Mouse (Mus musculus): ENCODE data around the gene Arhgef6. TPM values are rescaled to one million over a fixed set of nuclear protein-coding genes. Genes with fewer than 3 reads are reported as not detected.

Gene Arhgef6
- total RNA-seq (2021) = 10 to 100 TPM; 25.5 to 39.7 TPM
- long read RNA-seq, experiment 1, partial matches to known transcripts = 0 of 1 reads
- long read RNA-seq, experiment 1, other reads (novel, unspliced or antisense) = 1 of 1 reads
- long read RNA-seq, experiment 2, partial matches to known transcripts = 0 of 1 reads
- long read RNA-seq, experiment 2, other reads (novel, unspliced or antisense) = 1 of 1 reads

GRCm38 (mm10) chrX:57338371-57339211 is at the start of gene Arhgef6:
Gene Arhgef6 (minus strand): TSS chrX:57338729.
- DNase-seq (ENCODE audit: low spot score in 2 of 2) = no peak

- no peak for DNase-seq (ENCODE audit: low spot score in 2 of 2)
These were observed 42.4 kb upstream of the Arhgef6 start for GRCm38 (mm10) chrX:57380915-57381314.

GRCm38 (mm10) chrX:57378579-57378978 is 40.0 kb upstream of the Arhgef6 start:
- no peak for DNase-seq (ENCODE audit: low spot score in 2 of 2)

GRCm38 (mm10) chrX:57377096-57377495 is 38.6 kb upstream of the Arhgef6 start:
- no peak for DNase-seq (ENCODE audit: low spot score in 2 of 2)

GRCm38 (mm10) chrX:57374029-57374428 is 35.5 kb upstream of the Arhgef6 start:
- DNase-seq (ENCODE audit: low spot score in 2 of 2) = no peak

- DNase-seq (ENCODE audit: low spot score in 2 of 2) = no peak
These were observed 35.0 kb upstream of the Arhgef6 start for GRCm38 (mm10) chrX:57373543-57373942.

GRCm38 (mm10) chrX:57372965-57373364 is 34.4 kb upstream of the Arhgef6 start:
- DNase-seq (ENCODE audit: low spot score in 2 of 2) = no peak

- DNase-seq (ENCODE audit: low spot score in 2 of 2) = no peak
These were observed 26.5 kb upstream of the Arhgef6 start for GRCm38 (mm10) chrX:57364891-57365569.

GRCm38 (mm10) chrX:57359316-57359715 is 20.8 kb upstream of the Arhgef6 start:
- DNase-seq (ENCODE audit: low spot score in 2 of 2) = no peak

GRCm38 (mm10) chrX:57339220-57339619 is 691 bp upstream of the Arhgef6 start:
- no peak for DNase-seq (ENCODE audit: low spot score in 2 of 2)

GRCm38 (mm10) chrX:57337582-57337981 is 947 bp downstream of the Arhgef6 start:
- no peak for DNase-seq (ENCODE audit: low spot score in 2 of 2)

GRCm38 (mm10) chrX:57336958-57337357 is 1.6 kb downstream of the Arhgef6 start:
- no peak for DNase-seq (ENCODE audit: low spot score in 2 of 2)

GRCm38 (mm10) chrX:57335313-57335712 is 3.2 kb downstream of the Arhgef6 start:
- DNase-seq (ENCODE audit: low spot score in 2 of 2) = no peak

- no peak for DNase-seq (ENCODE audit: low spot score in 2 of 2)
These were observed 10.7 kb downstream of the Arhgef6 start for GRCm38 (mm10) chrX:57327668-57328338.

- DNase-seq (ENCODE audit: low spot score in 2 of 2) = peak; percentile 28 to 32
These were observed 11.9 kb downstream of the Arhgef6 start for GRCm38 (mm10) chrX:57326487-57327221.

- peak; percentile 44 to 49 for DNase-seq (ENCODE audit: low spot score in 2 of 2)
These were observed 12.6 kb downstream of the Arhgef6 start for GRCm38 (mm10) chrX:57325861-57326461.

GRCm38 (mm10) chrX:57324891-57325290 is 13.6 kb downstream of the Arhgef6 start:
- peak in 1 of 2 experiments; percentile 26 for DNase-seq (ENCODE audit: low spot score in 2 of 2)

- DNase-seq (ENCODE audit: low spot score in 2 of 2) = no peak
These were observed 26.5 kb downstream of the Arhgef6 start for GRCm38 (mm10) chrX:57312066-57312465.

GRCm38 (mm10) chrX:57309993-57310392 is 28.5 kb downstream of the Arhgef6 start:
- DNase-seq (ENCODE audit: low spot score in 2 of 2) = no peak

GRCm38 (mm10) chrX:57306747-57307146 is 31.8 kb downstream of the Arhgef6 start:
- no peak for DNase-seq (ENCODE audit: low spot score in 2 of 2)
